Mouse (Mus musculus): ENCODE data around the gene Ddx54. TPM values are rescaled to one million over a fixed set of nuclear protein-coding genes. Genes with fewer than 3 reads are reported as not detected.

Gene Ddx54
- 10 to 100 TPM; 50.4 to 51.1 TPM for total RNA-seq (2021)
- long read RNA-seq, experiment 1, full-length matches to known transcripts: 109 of 139 reads
- long read RNA-seq, experiment 1, partial matches to known transcripts: 22 of 139 reads
- long read RNA-seq, experiment 1, other reads (novel, unspliced or antisense): 8 of 139 reads
- long read RNA-seq, experiment 2, full-length matches to known transcripts: 42 of 51 reads
- long read RNA-seq, experiment 2, partial matches to known transcripts: 7 of 51 reads
- long read RNA-seq, experiment 2, other reads (novel, unspliced or antisense): 2 of 51 reads

GRCm38 (mm10) chr5:120612442-120612821 lies at the start of gene Ddx54, which contains the start of gene Rita1:
Gene Ddx54 (plus strand): TSS chr5:120612739.
Gene Rita1 (minus strand): TSS chr5:120612589.
- DNase-seq: peak; percentile 96 to 97

GRCm38 (mm10) chr5:120562956-120563913 lies 49.3 kb upstream of the Ddx54 start:
- DNase-seq: peak; percentile 75 to 81

- DNase-seq: no peak
These were observed 48.6 kb upstream of the Ddx54 start for GRCm38 (mm10) chr5:120563914-120564311.

- DNase-seq: no peak
These were observed 47.2 kb upstream of the Ddx54 start for GRCm38 (mm10) chr5:120565171-120565905.

GRCm38 (mm10) chr5:120566101-120566500 lies 46.4 kb upstream of the Ddx54 start:
- peak; percentile 44 to 58 for DNase-seq

- DNase-seq: no peak
These were observed 45.8 kb upstream of the Ddx54 start for GRCm38 (mm10) chr5:120566681-120567252.

- DNase-seq: peak; percentile 80 to 81
These were observed 45.3 kb upstream of the Ddx54 start for GRCm38 (mm10) chr5:120567253-120567701.

- no peak for DNase-seq
These were observed 44.8 kb upstream of the Ddx54 start for GRCm38 (mm10) chr5:120567761-120568211.

- no peak for DNase-seq
These were observed 44.2 kb upstream of the Ddx54 start for GRCm38 (mm10) chr5:120568336-120568768.

GRCm38 (mm10) chr5:120568964-120569363 lies 43.6 kb upstream of the Ddx54 start:
- DNase-seq: peak in 1 of 2 experiments; percentile 53

GRCm38 (mm10) chr5:120569791-120570190 lies 42.7 kb upstream of the Ddx54 start:
- no peak for DNase-seq

GRCm38 (mm10) chr5:120570289-120570897 lies 42.1 kb upstream of the Ddx54 start:
- no peak for DNase-seq

- no peak for DNase-seq
These were observed 41.3 kb upstream of the Ddx54 start for GRCm38 (mm10) chr5:120571056-120571740.

GRCm38 (mm10) chr5:120574469-120575063 lies 38.0 kb upstream of the Ddx54 start:
- no peak for DNase-seq

- DNase-seq: no peak
These were observed 35.7 kb upstream of the Ddx54 start for GRCm38 (mm10) chr5:120576781-120577301.

- no peak for DNase-seq
These were observed 34.6 kb upstream of the Ddx54 start for GRCm38 (mm10) chr5:120577935-120578441.

GRCm38 (mm10) chr5:120578504-120579081 lies 33.9 kb upstream of the Ddx54 start:
- peak; percentile 51 to 77 for DNase-seq

GRCm38 (mm10) chr5:120579211-120579897 lies 33.2 kb upstream of the Ddx54 start:
- peak in 1 of 2 experiments; percentile 64 for DNase-seq

Measured in adrenal gland, postnatal 36 days (tissue).